Mouse (Mus musculus) brown adipose tissue, adult 24 weeks (tissue): ENCODE data around the gene Polr2b. TPM values are rescaled to one million over a fixed set of nuclear protein-coding genes. Genes with fewer than 3 reads are reported as not detected.
A peak's percentile ranks its signal among the peaks of the same experiment; 100 is the strongest.

Source experiments
- H3K27ac ChIP-seq: fragments of 200-500 bp; replicated peaks from 2 replicates; pipeline ENCODE4 v1.5.1; 2012; ENCODE audit warnings: low read depth, mild to moderate bottlenecking, low read length
- H3K4me1 ChIP-seq: fragments of 200-500 bp; 2 replicates; pipeline ENCODE4 v1.6.1; 2012; ENCODE audit warnings: low read length, mixed read lengths; ENCODE audit not compliant: control insufficient read depth, insufficient read depth, insufficient read length
- H3K4me3 ChIP-seq: fragments of 200-500 bp; 2 replicates; pipeline ENCODE4 v1.5.1; 2012; ENCODE audit warnings: low read depth, mild to moderate bottlenecking, low read length, moderate library complexity; ENCODE audit not compliant: insufficient read depth
- polyA plus RNA-seq: library from polyadenylated mRNA; stranded (reverse); fragments of >200 nt; gene quantifications from 2 replicates; pipeline ENCODE4 v1.2.4, GENCODE M21; 2012; ENCODE audit not compliant: missing spikeins, insufficient read depth, insufficient read length

The Polr2b gene
- polyA plus RNA-seq, 1 experiment = 43.6 TPM

- Histone ChIP-seq H3K27ac (no peak overlapping the region), H3K4me1 (no peaks in the 10 kb centered on the region), H3K4me3 (no peak overlapping the region)
Measured at GRCm38 (mm10) chr5:77340033-77340432, 30.1 kb downstream of the Polr2b start.

- H3K4me1 ChIP-seq = no peaks in the 10 kb centered on the region
- no peak overlapping the region for H3K4me3 ChIP-seq
- no peak overlapping the region for H3K27ac ChIP-seq
Measured at GRCm38 (mm10) chr5:77348901-77349300, 39.0 kb downstream of the Polr2b start.

DNA sequence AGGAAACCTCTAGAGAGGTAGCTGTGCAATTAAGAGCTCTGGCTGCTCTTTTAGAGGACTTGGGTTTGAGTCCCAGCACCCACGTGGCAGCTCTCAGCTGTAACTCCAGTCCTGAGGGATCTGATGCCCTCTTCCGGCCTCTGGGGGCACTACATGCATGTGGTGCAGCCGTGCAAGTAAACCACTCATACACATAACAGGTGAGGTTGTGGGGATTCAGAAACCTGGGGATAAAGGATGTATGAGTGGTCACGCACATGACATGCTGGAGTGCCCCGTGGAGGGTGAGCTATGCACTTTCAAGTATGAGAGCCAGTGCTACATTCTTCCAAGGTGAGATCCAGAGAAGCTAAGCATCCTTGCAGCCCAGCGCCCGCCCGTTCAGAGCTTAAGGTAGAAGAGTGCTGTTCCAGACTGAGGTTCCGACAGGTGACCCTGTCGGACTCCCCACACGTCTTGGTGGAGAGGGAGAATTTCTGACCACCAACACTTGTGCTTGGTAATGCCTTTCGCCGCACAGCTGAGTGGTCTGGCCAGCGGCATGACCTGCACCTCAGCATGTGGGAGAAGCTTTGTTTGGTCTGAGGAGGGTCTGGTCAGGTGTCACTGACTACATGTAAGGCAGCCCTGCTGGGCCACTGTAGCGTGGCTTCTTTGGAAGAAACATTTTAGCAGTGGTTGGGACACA is 40.2 kb downstream of the Polr2b start:
- Histone ChIP-seq H3K4me1 (no peaks in the 10 kb centered on the region), H3K27ac (no peak overlapping the region), H3K4me3 (no peak overlapping the region)

DNA sequence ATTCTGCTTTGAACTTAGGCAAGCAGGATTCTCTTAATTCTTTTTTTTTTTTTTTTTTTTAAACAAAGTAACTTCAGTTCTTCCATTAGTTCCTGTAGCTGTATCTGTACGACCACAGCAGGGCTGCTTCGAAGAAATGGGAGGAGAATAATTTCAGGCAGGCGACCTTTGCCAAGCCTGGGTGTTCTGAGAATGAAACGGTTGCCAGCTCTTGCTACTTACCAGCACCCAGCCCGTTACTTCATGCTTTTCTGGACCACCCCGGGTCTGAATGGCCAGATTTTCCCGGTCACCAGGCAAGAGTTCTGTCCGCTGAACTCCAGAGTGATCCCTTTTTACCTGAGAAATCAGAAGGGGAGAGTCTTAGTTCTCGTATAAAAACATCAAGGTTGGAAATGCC is 41.7 kb downstream of the Polr2b start:
- no peak overlapping the region for H3K27ac ChIP-seq
- no peaks in the 10 kb centered on the region for H3K4me1 ChIP-seq
- H3K4me3 ChIP-seq = no peak overlapping the region

DNA sequence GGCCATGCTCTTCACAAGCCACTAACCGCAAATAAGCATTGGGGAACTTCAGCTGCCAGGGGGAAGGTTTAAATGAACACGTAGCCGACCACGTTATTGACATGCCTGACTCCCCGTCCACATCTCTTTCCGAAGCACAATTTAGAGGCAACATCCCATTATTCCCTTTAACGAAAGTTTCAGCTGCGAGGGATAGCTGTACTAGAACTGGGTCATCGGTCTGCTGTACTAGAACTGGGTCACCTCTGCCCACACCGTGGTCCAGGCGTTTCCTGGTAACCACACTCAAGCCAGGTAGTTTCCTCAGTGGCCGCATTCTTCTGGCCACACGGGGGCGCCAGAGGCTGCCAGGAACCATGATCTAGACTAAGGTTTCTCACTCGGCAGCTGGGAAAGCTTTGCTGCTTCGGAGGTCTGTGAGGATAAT is 44.4 kb downstream of the Polr2b start:
- peak overlapping the region; percentile 21; the same call in 1 of the 2 replicates for H3K4me3 ChIP-seq
- no peak overlapping the region for H3K27ac ChIP-seq
- peaks cover 11% of the 10 kb centered on the region for H3K4me1 ChIP-seq

- Histone ChIP-seq H3K4me1 (peaks cover 13% of the 10 kb centered on the region), H3K27ac (peak overlapping the region; percentile 65)
Measured at GRCm38 (mm10) chr5:77355307-77356265, 45.6 kb downstream of the Polr2b start.

DNA sequence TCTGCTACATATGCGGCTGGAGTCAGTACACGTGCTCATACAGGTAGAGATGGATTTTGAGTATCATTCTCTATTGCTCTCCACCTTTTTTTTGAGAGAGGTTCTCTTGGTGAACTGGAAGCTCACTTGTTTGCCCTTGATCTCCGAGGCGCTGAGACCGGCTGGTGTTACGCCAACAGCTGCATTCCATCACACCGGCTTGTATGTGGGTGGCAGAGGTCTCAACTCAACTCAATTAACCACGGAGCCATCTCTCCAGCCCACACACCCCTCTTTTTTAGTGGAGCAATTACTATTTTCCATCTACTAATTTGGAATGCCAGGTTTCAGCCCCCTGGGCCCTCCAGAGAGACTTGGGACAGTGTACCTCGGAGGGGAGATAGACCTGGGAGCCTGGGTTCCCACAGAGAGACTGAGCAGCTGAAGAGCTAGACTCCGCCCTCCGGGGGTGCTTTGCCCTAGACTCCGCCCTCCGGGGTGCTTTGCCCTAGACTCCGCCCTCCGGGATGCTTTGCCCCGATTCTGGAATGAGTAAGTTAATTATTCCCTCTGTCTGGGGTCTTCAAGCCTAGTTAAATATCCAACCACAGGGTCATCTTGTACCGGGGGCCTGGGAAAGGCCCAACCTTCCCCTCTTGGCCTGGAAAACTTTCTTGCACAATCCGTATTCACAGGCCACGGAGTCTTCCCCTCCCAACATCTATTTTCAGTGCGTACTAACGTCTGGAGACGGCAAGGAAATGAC is 47.6 kb downstream of the Polr2b start:
- peak overlapping the region; percentile 80 for H3K4me3 ChIP-seq
- peaks cover 18% of the 10 kb centered on the region for H3K4me1 ChIP-seq
- H3K27ac ChIP-seq = peak overlapping the region; percentile 91

More at GRCm38 (mm10) chr5:77355307-77356265, 45.6 kb downstream of the Polr2b start:
- no peak overlapping the region for H3K4me3 ChIP-seq

- peaks cover 24% of the 10 kb centered on the region for H3K4me1 ChIP-seq
- H3K27ac ChIP-seq = peak overlapping the region; percentile 91
- peak overlapping the region; percentile 80 for H3K4me3 ChIP-seq
Measured at GRCm38 (mm10) chr5:77358347-77358746, 48.4 kb downstream of the Polr2b start.

GRCm38 (mm10) chr5:77359971-77360370 is 50.0 kb downstream of the Polr2b start:
- Histone ChIP-seq H3K27ac (peak overlapping the region; percentile 42), H3K4me3 (no peak overlapping the region), H3K4me1 (peaks cover 38% of the 10 kb centered on the region)

DNA sequence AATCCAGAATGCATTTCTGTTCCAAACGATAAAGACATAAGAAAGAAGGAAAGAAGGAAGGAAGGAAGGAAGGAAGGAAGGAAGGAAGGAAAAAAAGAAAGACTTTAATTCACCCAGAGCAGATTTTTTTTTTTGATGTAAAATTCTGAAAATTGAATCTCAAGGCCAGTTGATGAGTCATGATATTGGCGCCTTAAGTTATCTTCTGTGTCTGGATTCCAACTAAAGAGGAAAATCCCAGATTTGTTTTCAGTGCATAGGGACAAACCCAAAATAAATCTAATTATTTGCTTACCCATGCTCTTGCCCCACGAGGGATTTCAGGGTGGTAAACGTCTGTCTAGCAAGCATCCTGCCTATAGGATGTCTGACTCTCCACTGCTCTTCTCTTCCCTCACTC is 51.1 kb downstream of the Polr2b start:
- H3K27ac ChIP-seq = peak overlapping the region; percentile 42
- no peak overlapping the region for H3K4me3 ChIP-seq

GRCm38 (mm10) chr5:77362120-77362519 is 52.2 kb downstream of the Polr2b start:
- H3K27ac ChIP-seq = peak overlapping the region; percentile 95

More for the DNA sequence above, 51.1 kb downstream of the Polr2b start:
- peaks cover 42% of the 10 kb centered on the region for H3K4me1 ChIP-seq

DNA sequence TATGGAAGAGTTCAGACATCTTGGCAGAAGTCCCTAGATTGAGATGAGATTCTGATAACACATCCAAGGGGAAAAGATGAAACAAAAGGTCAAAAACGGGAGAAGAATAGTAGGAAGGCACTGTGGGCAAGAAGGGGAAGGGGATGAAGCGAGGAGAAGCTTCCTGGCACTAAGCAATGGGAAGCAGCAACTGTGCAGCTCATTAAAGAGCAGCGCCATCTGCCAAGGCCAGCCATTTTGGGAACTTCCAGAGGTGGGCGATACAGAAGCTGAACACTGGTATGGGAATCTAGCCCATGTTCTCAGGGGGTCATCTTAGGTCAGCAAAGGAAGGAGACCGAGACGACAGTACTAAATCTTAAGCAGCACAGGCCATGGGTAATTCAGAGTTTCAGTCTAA is 53.7 kb downstream of the Polr2b start:
- H3K4me1 ChIP-seq = peaks cover 50% of the 10 kb centered on the region
- peak overlapping the region; percentile 95 for H3K27ac ChIP-seq
- H3K4me3 ChIP-seq = no peak overlapping the region

More at GRCm38 (mm10) chr5:77362120-77362519, 52.2 kb downstream of the Polr2b start:
- no peak overlapping the region for H3K4me3 ChIP-seq
- peaks cover 49% of the 10 kb centered on the region for H3K4me1 ChIP-seq

- H3K4me1 ChIP-seq = peaks cover 52% of the 10 kb centered on the region
- no peak overlapping the region for H3K4me3 ChIP-seq
- peak overlapping the region; percentile 95 for H3K27ac ChIP-seq
Measured at GRCm38 (mm10) chr5:77364443-77365038, 54.6 kb downstream of the Polr2b start.

DNA sequence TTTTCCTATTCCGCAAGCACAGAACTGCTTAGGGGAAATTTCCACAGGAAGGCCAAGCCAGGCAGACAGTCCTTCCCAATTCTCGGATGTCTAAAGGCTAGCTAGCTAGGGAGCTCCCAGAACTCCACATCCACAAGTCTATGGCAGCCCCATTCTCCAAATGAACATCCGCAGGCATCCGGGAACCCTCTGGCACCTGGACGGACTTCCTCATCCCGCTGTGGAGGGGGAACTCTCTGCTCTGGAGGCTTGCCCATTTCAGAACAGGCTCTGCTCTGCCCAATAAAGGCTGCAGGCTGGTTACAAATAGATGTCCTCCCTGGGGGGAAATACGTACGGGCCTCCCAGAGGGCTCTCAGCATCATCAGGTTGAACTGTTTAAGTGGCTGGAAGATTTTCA is 56.4 kb downstream of the Polr2b start:
- no peak overlapping the region for H3K4me3 ChIP-seq
- peaks cover 50% of the 10 kb centered on the region for H3K4me1 ChIP-seq
- H3K27ac ChIP-seq = peak overlapping the region; percentile 91
